Mouse (Mus musculus): ENCODE measurements around the gene Cacna2d3. TPM values are rescaled to one million over a fixed set of nuclear protein-coding genes. Genes with fewer than 3 reads are reported as not detected.

Gene Cacna2d3
- polyA plus RNA-seq, 1 experiment from 2014 or later, result 37.8 TPM

DNA sequence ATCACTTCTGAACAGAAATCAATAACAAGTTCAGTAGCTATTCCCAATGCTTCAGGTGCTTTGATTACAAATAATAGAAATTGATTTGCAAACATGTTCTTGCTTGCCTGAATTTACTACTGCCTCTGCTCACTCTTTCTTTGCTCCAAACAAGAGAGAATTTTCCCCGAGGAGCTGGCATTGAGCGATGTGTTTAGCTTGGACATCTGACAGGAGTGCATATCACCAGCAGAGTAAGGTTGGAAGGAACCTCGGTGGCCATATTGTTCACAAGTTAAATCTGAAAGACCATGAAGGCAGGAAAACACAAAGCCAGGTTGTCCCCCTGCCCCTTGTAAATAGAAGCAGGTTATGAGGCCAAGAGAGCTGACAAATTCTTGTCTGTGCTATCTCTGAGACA is 561.9 kb downstream of the Cacna2d3 start:
- ATAC-seq (ENCODE audit: low read depth), result no peak
- WGBS, result 77% methylated on average over 3 of the region's 3 CpGs
- H3K27ac ChIP-seq (replicated peaks), result no peak overlapping the region
- H3K36me3 ChIP-seq, result no peaks in the 10 kb centered on the region
- no peak overlapping the region for H3K4me2 ChIP-seq
- H3K4me1 ChIP-seq (replicated peaks), result peaks cover 9% of the 10 kb centered on the region
- no peak overlapping the region for H3K9ac ChIP-seq
- peaks cover 7% of the 10 kb centered on the region for H3K9me3 ChIP-seq
- H3K27me3 ChIP-seq, result 0 out of 2 replicates have a peak, but pooled peaks cover 2% of the 10 kb centered on the region
- no peak overlapping the region for H3K4me3 ChIP-seq

- peaks cover 7% of the 10 kb centered on the region for H3K9me3 ChIP-seq
- H3K4me1 ChIP-seq (replicated peaks), result no peaks in the 10 kb centered on the region
- no peak for ATAC-seq (ENCODE audit: low read depth)
- no peak overlapping the region for H3K9ac ChIP-seq
- H3K27ac ChIP-seq (replicated peaks), result no peak overlapping the region
- WGBS, result 91% methylated on average over 5 of the region's 5 CpGs
- no peaks in the 10 kb centered on the region for H3K36me3 ChIP-seq
- 0 out of 2 replicates have a peak, but pooled peaks cover 4% of the 10 kb centered on the region for H3K27me3 ChIP-seq
- H3K4me3 ChIP-seq, result no peak overlapping the region
- no peak overlapping the region for H3K4me2 ChIP-seq
Measured at GRCm38 (mm10) chr14:29157096-29157495, 564.6 kb downstream of the Cacna2d3 start.

- Histone ChIP-seq H3K27ac (replicated peaks) (no peak overlapping the region), H3K4me3 (no peak overlapping the region), H3K4me1 (replicated peaks) (no peaks in the 10 kb centered on the region), H3K27me3 (no peaks in the 10 kb centered on the region), H3K36me3 (no peaks in the 10 kb centered on the region), H3K4me2 (no peak overlapping the region), H3K9me3 (no peaks in the 10 kb centered on the region), H3K9ac (no peak overlapping the region)
- ATAC-seq (ENCODE audit: low read depth), result no peak
- WGBS, result 66% methylated on average over 2 of the region's 2 CpGs
Measured at GRCm38 (mm10) chr14:29144184-29144583, 577.5 kb downstream of the Cacna2d3 start.

DNA sequence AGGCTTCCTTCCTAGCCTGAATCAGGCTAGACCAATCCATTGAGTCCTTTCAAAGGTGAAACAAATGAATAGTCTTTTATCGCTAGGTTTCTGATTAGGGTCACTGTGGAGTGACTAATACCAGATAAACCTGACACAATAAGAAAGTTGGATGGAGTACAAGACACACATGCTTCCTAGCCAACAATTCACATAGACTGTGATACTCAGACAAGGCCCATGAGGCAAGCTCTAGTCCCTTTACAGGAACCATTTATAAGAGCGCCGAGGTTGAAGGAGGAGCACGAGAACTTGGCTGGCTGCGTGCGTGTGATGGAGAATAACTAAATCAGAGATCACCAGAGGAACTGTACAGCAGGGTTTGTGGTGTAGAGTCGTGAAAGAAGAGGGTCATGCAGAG is 584.0 kb downstream of the Cacna2d3 start:
- H3K4me3 ChIP-seq, result no peak overlapping the region
- no peak for ATAC-seq (ENCODE audit: low read depth)
- H3K9me3 ChIP-seq, result no peaks in the 10 kb centered on the region
- H3K4me2 ChIP-seq, result no peak overlapping the region
- H3K9ac ChIP-seq, result no peak overlapping the region
- H3K27me3 ChIP-seq, result no peaks in the 10 kb centered on the region
- H3K4me1 ChIP-seq (replicated peaks), result no peaks in the 10 kb centered on the region
- 85% methylated on average over 7 of the region's 7 CpGs for WGBS
- no peak overlapping the region for H3K27ac ChIP-seq (replicated peaks)
- H3K36me3 ChIP-seq, result no peaks in the 10 kb centered on the region

GRCm38 (mm10) chr14:29137006-29137579 is 584.6 kb downstream of the Cacna2d3 start:
- Histone ChIP-seq H3K27ac (replicated peaks) (no peak overlapping the region), H3K27me3 (no peaks in the 10 kb centered on the region), H3K9ac (no peak overlapping the region), H3K4me2 (no peak overlapping the region), H3K9me3 (no peaks in the 10 kb centered on the region), H3K36me3 (no peaks in the 10 kb centered on the region), H3K4me3 (no peak overlapping the region), H3K4me1 (replicated peaks) (no peaks in the 10 kb centered on the region)
- 86% methylated on average over 10 of the region's 10 CpGs for WGBS
- ATAC-seq (ENCODE audit: low read depth), result no peak

GRCm38 (mm10) chr14:29134901-29135300 is 586.8 kb downstream of the Cacna2d3 start:
- H3K4me2 ChIP-seq, result no peak overlapping the region
- no peak for ATAC-seq (ENCODE audit: low read depth)
- H3K27ac ChIP-seq (replicated peaks), result no peak overlapping the region
- 84% methylated on average over 5 of the region's 5 CpGs for WGBS
- H3K27me3 ChIP-seq, result no peaks in the 10 kb centered on the region
- H3K9me3 ChIP-seq, result no peaks in the 10 kb centered on the region
- no peak overlapping the region for H3K4me3 ChIP-seq
- no peaks in the 10 kb centered on the region for H3K4me1 ChIP-seq (replicated peaks)
- no peaks in the 10 kb centered on the region for H3K36me3 ChIP-seq
- H3K9ac ChIP-seq, result no peak overlapping the region

DNA sequence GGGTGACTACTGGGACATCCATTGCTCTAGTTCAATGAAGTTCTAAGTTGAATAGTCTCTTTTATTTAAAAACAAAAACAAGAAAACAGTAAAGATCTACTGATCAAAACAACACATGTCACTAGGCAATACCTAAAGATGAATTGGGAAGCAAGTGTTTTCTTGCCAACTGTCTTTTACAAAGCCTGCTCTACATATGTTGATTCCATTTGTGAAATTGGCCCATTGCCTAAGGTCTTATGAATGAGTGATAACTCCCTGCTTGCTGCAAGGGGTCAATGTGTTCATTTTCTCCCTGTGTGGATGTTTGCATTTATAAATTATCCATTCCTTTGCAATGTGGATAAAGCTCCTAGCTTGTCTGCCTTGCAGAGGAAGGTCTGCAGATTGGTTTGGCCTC is 591.2 kb downstream of the Cacna2d3 start:
- Histone ChIP-seq H3K36me3 (no peaks in the 10 kb centered on the region), H3K4me1 (replicated peaks) (no peaks in the 10 kb centered on the region), H3K9me3 (peaks cover 5% of the 10 kb centered on the region; the same call in 1 of the 2 replicates), H3K27me3 (no peaks in the 10 kb centered on the region), H3K4me3 (no peak overlapping the region), H3K4me2 (no peak overlapping the region), H3K9ac (no peak overlapping the region), H3K27ac (replicated peaks) (no peak overlapping the region)
- ATAC-seq (ENCODE audit: low read depth), result no peak

DNA sequence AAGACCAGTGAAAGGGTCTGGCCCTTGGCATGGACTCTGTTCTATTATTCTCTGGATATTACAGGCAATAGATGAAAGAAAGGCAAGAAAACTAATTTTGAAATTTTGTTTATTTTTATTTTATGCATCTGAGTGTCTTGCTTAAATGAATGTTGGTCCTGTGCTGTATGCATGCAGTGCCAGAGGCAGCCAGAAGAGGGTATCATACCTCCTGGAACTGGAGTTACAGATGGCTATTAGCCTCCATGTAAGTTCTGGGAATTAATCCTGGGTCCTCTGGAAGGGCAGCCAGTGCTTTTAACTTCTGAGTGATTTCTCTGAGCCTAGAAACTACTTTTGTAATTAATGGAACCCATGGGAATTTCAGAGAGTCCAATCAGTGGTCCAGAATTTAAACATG is 597.8 kb downstream of the Cacna2d3 start:
- no peak for ATAC-seq (ENCODE audit: low read depth)
- no peak overlapping the region for H3K9ac ChIP-seq
- H3K4me2 ChIP-seq, result no peak overlapping the region
- H3K36me3 ChIP-seq, result no peaks in the 10 kb centered on the region
- peaks cover 5% of the 10 kb centered on the region; the same call in 1 of the 2 replicates for H3K9me3 ChIP-seq
- no peak overlapping the region for H3K4me3 ChIP-seq
- H3K27me3 ChIP-seq, result no peaks in the 10 kb centered on the region
- no peak overlapping the region for H3K27ac ChIP-seq (replicated peaks)
- no peaks in the 10 kb centered on the region for H3K4me1 ChIP-seq (replicated peaks)

DNA sequence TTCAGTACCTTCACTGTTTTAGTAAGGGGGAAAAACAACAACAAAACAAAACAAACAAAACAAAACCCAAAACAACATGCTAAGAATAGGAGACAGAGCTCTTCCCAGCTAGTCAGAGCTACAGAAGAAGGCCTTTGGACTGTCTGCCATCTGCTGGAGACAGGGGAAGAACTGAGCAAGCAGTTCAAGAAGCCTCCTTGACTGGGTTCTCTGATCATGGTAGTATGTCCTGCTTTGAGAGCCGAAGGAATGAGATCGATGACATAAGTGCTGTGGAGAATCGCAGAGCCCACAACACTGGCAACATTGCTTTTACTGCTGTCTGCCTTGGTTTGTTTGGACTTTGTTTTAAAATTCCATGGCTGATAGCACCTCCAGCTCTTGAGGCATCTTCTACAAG is 598.9 kb downstream of the Cacna2d3 start:
- no peaks in the 10 kb centered on the region for H3K27me3 ChIP-seq
- no peaks in the 10 kb centered on the region for H3K4me1 ChIP-seq (replicated peaks)
- H3K9me3 ChIP-seq, result peaks cover 5% of the 10 kb centered on the region; the same call in 1 of the 2 replicates

DNA sequence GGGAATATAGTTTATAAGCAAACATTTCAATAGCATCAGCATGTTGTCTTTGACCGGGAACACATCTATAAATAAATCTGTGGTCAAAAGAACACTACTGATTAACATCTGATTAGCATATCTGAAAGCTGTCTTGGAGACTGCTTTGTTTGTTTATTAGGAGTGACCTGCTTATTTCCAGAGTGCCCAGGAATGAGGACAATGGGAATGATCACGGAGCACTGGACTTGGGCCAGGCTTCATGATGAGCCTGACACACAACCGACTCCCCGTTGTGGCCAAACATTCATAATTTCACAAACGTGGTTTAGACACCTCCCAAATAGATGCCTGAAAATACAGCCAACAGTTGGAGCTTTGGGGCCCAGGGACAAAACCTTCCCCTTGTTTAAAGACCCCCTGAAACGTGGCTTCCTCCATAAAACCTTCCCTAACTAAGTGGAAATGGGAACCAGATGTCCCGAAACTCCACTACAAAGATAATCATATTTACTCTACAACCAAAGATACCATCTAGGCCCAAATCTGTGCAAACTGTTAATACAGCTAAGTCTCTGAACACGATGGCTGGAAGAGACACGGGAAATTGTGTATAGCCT is 607.7 kb downstream of the Cacna2d3 start:
- Histone ChIP-seq H3K9me3 (peaks cover 8% of the 10 kb centered on the region; the same call in 1 of the 2 replicates), H3K36me3 (no peaks in the 10 kb centered on the region), H3K27me3 (no peaks in the 10 kb centered on the region), H3K4me3 (no peak overlapping the region), H3K4me1 (replicated peaks) (peaks cover 28% of the 10 kb centered on the region), H3K27ac (replicated peaks) (no peak overlapping the region), H3K9ac (no peak overlapping the region), H3K4me2 (no peak overlapping the region)
- no peak for ATAC-seq (ENCODE audit: low read depth)
- WGBS, result 25% methylated on average over 9 of the region's 9 CpGs

More for the DNA sequence above, 598.9 kb downstream of the Cacna2d3 start:
- WGBS, result 99% methylated on average over 3 of the region's 3 CpGs
- Histone ChIP-seq H3K36me3 (no peaks in the 10 kb centered on the region), H3K4me3 (no peak overlapping the region), H3K4me2 (no peak overlapping the region), H3K27ac (replicated peaks) (no peak overlapping the region), H3K9ac (no peak overlapping the region)
- no peak for ATAC-seq (ENCODE audit: low read depth)

DNA sequence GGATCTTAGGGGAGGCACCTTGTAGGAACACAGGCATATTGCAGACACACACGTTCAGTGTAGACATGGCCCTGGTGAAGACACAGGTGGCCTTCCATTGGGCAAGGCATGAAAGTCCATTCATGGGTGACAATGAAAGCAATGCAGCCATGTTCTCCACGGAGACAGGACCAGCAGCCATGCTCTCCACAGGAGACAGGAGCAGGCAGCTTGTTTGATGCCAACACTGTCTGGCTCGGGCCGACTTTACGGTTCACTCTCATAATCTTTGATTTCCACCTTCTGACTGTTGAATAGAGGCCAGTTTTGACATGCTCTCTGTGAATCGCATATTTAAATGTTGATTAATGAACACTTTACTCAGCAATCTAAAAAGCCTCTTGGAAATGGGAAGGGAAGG is 610.0 kb downstream of the Cacna2d3 start:
- Histone ChIP-seq H3K4me1 (replicated peaks) (peaks cover 28% of the 10 kb centered on the region), H3K36me3 (no peaks in the 10 kb centered on the region), H3K27ac (replicated peaks) (no peak overlapping the region), H3K4me3 (no peak overlapping the region), H3K4me2 (no peak overlapping the region), H3K9ac (no peak overlapping the region), H3K9me3 (peaks cover 8% of the 10 kb centered on the region; the same call in 1 of the 2 replicates), H3K27me3 (no peaks in the 10 kb centered on the region)
- no peak for ATAC-seq (ENCODE audit: low read depth)
- WGBS, result 61% methylated on average over 6 of the region's 6 CpGs

GRCm38 (mm10) chr14:29110351-29111091 is 611.1 kb downstream of the Cacna2d3 start:
- Histone ChIP-seq H3K4me3 (no peak overlapping the region), H3K9ac (no peak overlapping the region), H3K4me2 (no peak overlapping the region), H3K27ac (replicated peaks) (no peak overlapping the region), H3K4me1 (replicated peaks) (peaks cover 31% of the 10 kb centered on the region), H3K9me3 (peaks cover 8% of the 10 kb centered on the region; the same call in 1 of the 2 replicates), H3K27me3 (no peaks in the 10 kb centered on the region), H3K36me3 (no peaks in the 10 kb centered on the region)
- no peak for ATAC-seq (ENCODE audit: low read depth)
- WGBS, result 81% methylated on average over 9 of the region's 9 CpGs
